Mouse (Mus musculus) lung, postnatal 0 days (tissue): ENCODE measurements around the gene Tnfaip6.

Experiments used
- CTCF ChIP-seq: IDR thresholded peaks from 2 replicates; pipeline ENCODE4 v1.5.1; 2016; ENCODE audit warnings: antibody characterized with exemption, mild to moderate bottlenecking
- EP300 ChIP-seq: IDR thresholded peaks from 2 replicates; pipeline ENCODE4 v1.6.1; 2016; ENCODE audit warnings: antibody characterized with exemption, mild to moderate bottlenecking, control low read depth

- no peak for TF ChIP-seq CTCF
- TF ChIP-seq EP300, result no peak
Observed at GRCm38 (mm10) chr2:52046032-52046431, 8.2 kb downstream of the Tnfaip6 start.
